Mouse (Mus musculus): ENCODE data around the gene Olfr1232.

Gene Olfr1232

GRCm38 (mm10) chr2:89329575-89329974 lies at the start of gene Olfr1232:
Gene Olfr1232 (minus strand): TSS chr2:89329675.
- no peak for DNase-seq (ENCODE audit: low spot score in 2 of 2)

DNA sequence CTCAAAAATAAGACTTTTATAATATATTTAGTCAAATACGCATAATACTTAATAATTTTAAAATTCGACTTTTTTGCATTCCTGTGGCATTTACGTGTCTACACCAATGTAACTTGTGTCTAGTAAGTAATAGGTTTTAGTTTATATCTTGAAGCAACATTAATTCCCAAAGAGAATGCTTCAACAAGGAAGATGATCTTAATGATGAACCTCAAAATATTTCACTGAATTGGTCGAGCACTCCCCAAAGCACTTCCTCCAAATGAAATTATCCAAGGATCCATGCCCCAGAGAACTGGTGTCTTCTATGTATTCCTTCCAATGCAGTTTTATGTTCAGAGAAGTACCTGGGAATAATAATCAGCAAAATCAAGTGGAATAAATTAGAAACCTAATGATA lies 35.3 kb upstream of the Olfr1232 start, which contains the start of gene Olfr1234:
TSS of gene Olfr1234 (minus strand) at position 101 of the 400 bp plus-strand sequence.
- DNase-seq (ENCODE audit: low spot score in 2 of 2), result no peak

DNA sequence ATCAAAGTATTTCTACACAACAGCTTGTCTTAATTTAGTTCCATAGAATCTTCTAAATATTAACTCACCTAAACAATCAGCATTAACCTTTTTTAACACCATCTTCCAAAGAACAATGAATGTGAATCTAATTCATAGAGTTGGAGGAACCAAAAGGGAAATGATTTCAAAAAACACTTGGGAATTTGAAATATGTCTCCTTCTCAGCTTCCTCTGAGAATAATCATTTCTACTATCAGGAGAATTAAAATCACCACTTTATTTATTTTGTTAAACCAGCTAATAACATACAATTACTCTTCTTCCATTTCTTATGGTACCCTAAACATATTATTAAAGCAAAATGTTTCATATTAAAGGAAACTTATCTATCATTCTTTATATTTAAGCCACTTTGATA lies 12.8 kb upstream of the Olfr1232 start, which contains the start of gene Olfr1233:
TSS of gene Olfr1233 (minus strand) at position 101 of the 400 bp plus-strand sequence.
- DNase-seq (ENCODE audit: low spot score in 2 of 2), result no peak

DNA sequence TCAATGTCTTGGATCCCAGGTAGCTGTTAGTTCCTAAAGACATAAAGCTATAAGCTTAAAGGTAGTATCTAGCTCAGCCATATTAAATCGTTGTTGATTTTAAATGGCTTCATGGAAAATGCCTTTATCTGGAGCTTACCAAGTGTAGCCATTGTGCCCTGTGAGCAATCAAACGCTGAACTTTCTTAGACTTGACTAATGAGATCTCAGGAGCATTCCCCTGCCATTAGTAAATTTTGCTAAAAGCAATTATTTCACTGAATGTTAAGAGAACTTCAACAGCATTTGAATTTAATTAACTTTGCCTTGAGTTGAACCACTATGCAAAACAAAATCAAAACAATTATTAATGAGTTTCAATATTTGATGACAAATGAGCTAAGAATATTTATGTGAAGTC lies 22.5 kb downstream of the Olfr1232 start, which contains the start of gene Olfr1231:
TSS of gene Olfr1231 (minus strand) at position 101 of the 400 bp plus-strand sequence.
- no peak for DNase-seq (ENCODE audit: low spot score in 2 of 2)

- no peak for DNase-seq (ENCODE audit: low spot score in 2 of 2)
Measured at GRCm38 (mm10) chr2:89297168-89297567, 32.3 kb downstream of the Olfr1232 start, which contains the start of gene Olfr1230. Gene Olfr1230 (minus strand): TSS chr2:89297268.

DNA sequence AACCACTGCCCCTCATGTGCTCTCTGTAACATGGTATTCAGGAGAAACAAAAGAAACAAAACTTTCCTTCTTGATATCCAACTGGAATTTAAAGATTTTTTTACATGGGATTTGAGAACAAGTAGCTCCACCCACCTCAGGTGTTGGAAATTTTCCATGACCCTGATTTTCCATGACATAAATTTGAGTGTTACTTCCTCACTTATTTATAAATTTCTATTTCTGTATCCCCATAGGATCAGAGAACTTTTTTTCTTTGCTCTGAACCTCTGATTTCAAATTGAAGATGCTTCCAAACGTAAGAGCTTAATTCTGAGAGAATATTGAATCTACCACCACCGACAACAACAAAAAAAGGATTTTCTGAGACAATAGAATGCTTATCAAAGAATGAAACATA lies 41.6 kb downstream of the Olfr1232 start, which contains the start of gene Olfr1229:
TSS of gene Olfr1229 (minus strand) at position 101 of the 400 bp plus-strand sequence.
- no peak for DNase-seq (ENCODE audit: low spot score in 2 of 2)

All from frontal cortex, postnatal 10 days (tissue).